Comparison of ENCODE assay signal across 17 mouse cellular contexts in genomic region chr19:53554981-53555616, GRCm38 (mm10). TPM values are rescaled to one million over a fixed set of nuclear protein-coding genes. Genes with fewer than 3 reads are reported as not detected.
DNase-seq lines count a peak whose midpoint lies in the region; ATAC-seq and TF ChIP-seq lines count a peak whose summit lies in the region.
"Had no signal": no experiment of that assay in that cellular context is flagged by ENCODE, and none has a peak within 500 bp of the region (broad histone marks: within the 10 kb centered on the region; RNA-seq: fewer than 3 reads in every experiment).

No protein-coding gene starts in this region.

- no peak overlapping the region for H3K27ac ChIP-seq in kidney, postnatal 0 days
- no peak overlapping the region for H3K27ac ChIP-seq in hindbrain, embryonic 13.5 days
- H3K27ac ChIP-seq in thymus, adult 2 months (ENCODE audit: control insufficient read depth, insufficient read depth, low read length): no peak overlapping the region
- H3K27ac ChIP-seq: embryonic facial prominence, embryonic 12.5 days; forebrain, embryonic 13.5 days; neural tube, embryonic 13.5 days had no signal

- H3K27me3 ChIP-seq in kidney, postnatal 0 days (ENCODE audit: insufficient read depth, low read length): no peaks in the 10 kb centered on the region
- no peaks in the 10 kb centered on the region for H3K27me3 ChIP-seq in E14TG2a.4 (ENCODE audit: insufficient read depth, low read length)
- H3K27me3 ChIP-seq in hindbrain, embryonic 13.5 days: 0 out of 2 replicates have a peak, but pooled peaks cover 5% of the 10 kb centered on the region
- H3K27me3 ChIP-seq in thymus, adult 2 months (ENCODE audit: control insufficient read depth, insufficient read depth, low read length): no peaks in the 10 kb centered on the region
- H3K27me3 ChIP-seq: embryonic facial prominence, embryonic 12.5 days; forebrain, embryonic 13.5 days; neural tube, embryonic 13.5 days had no signal

- no peak for TF ChIP-seq POLR2A in thymus, adult 2 months (IDR thresholded peaks at IDR 0.05; ENCODE audit: control insufficient read depth, extremely low read depth, insufficient read depth, low read length, poor library complexity)

- WGBS in kidney, postnatal 0 days: 51% methylated on average over 5 of the region's 5 CpGs
- 79% methylated on average over 5 of the region's 5 CpGs for WGBS in hindbrain, embryonic 13.5 days
- WGBS in thymus, adult 2 months: 64% methylated on average over 5 of the region's 5 CpGs

- no peak overlapping the region for H3K4me3 ChIP-seq in kidney, postnatal 0 days (replicated peaks; ENCODE audit: low read depth, low read length)
- H3K4me3 ChIP-seq in E14TG2a.4 (replicated peaks; ENCODE audit: low read length): peak overlapping the region; percentile 5; the same call in 1 of the 2 replicates
- H3K4me3 ChIP-seq in hindbrain, embryonic 13.5 days: no peak overlapping the region
- H3K4me3 ChIP-seq in thymus, adult 2 months (ENCODE audit: control insufficient read depth, insufficient read depth, low read length): no peak overlapping the region
- H3K4me3 ChIP-seq: embryonic facial prominence, embryonic 12.5 days; forebrain, embryonic 13.5 days; neural tube, embryonic 13.5 days had no signal

- TF ChIP-seq CTCF in kidney, postnatal 0 days (IDR thresholded peaks at IDR 0.05; ENCODE audit: low read depth): no peak
- no peak for TF ChIP-seq CTCF in E14TG2a.4 (conservative IDR thresholded peaks at IDR 0.05; ENCODE audit: low read length)
- TF ChIP-seq CTCF in thymus, adult 2 months (IDR thresholded peaks at IDR 0.05; ENCODE audit: borderline replicate concordance, control insufficient read depth, extremely low read depth, insufficient read depth, low read length, poor library complexity): no peak

- no peak overlapping the region for H3K4me2 ChIP-seq in kidney, postnatal 0 days (ENCODE audit: low read length)
- no peak overlapping the region for H3K4me2 ChIP-seq in hindbrain, embryonic 13.5 days
- H3K4me2 ChIP-seq: embryonic facial prominence, embryonic 12.5 days; forebrain, embryonic 13.5 days; neural tube, embryonic 13.5 days had no signal

- no peak for ATAC-seq in kidney, postnatal 0 days (replicated peaks; ENCODE audit: low FRiP score, low read depth)
- ATAC-seq in granulocyte monocyte progenitor cell, adult 5-6 weeks (replicated peaks; ENCODE audit: poor library complexity, severe bottlenecking): peak; percentile 51
- ATAC-seq in megakaryocyte progenitor cell, adult 5-6 weeks (replicated peaks; ENCODE audit: poor library complexity): 0 out of 2 replicates have a peak, but pooled peaks have one; percentile 10
- ATAC-seq in hindbrain, embryonic 13.5 days (ENCODE audit: low FRiP score): no peak
- ATAC-seq: forebrain, embryonic 13.5 days had no signal

- no peaks in the 10 kb centered on the region for H3K9me3 ChIP-seq in kidney, postnatal 0 days (replicated peaks; ENCODE audit: low read length)
- H3K9me3 ChIP-seq in E14TG2a.4 (ENCODE audit: low read length): peaks cover 6% of the 10 kb centered on the region
- no peaks in the 10 kb centered on the region for H3K9me3 ChIP-seq in hindbrain, embryonic 13.5 days
- H3K9me3 ChIP-seq: embryonic facial prominence, embryonic 12.5 days; forebrain, embryonic 13.5 days; neural tube, embryonic 13.5 days had no signal

- no peak overlapping the region for H3K9ac ChIP-seq in kidney, postnatal 0 days (ENCODE audit: low read depth, low read length)
- no peak overlapping the region for H3K9ac ChIP-seq in hindbrain, embryonic 13.5 days
- H3K9ac ChIP-seq: embryonic facial prominence, embryonic 12.5 days; forebrain, embryonic 13.5 days; neural tube, embryonic 13.5 days had no signal

- H3K4me1 ChIP-seq in kidney, postnatal 0 days (replicated peaks; ENCODE audit: insufficient read depth, low read length): peaks cover 13% of the 10 kb centered on the region; the same call in 1 of the 2 replicates
- peaks cover 83% of the 10 kb centered on the region for H3K4me1 ChIP-seq in E14TG2a.4 (replicated peaks; ENCODE audit: low read depth, low read length)
- H3K4me1 ChIP-seq in hindbrain, embryonic 13.5 days (replicated peaks): peaks cover 10% of the 10 kb centered on the region
- H3K4me1 ChIP-seq in thymus, adult 2 months (replicated peaks; ENCODE audit: control insufficient read depth, insufficient read depth, low read length): peaks cover 21% of the 10 kb centered on the region

- H3K36me3 ChIP-seq in kidney, postnatal 0 days (ENCODE audit: insufficient read depth, low read length): no peaks in the 10 kb centered on the region
- H3K36me3 ChIP-seq in E14TG2a.4 (ENCODE audit: insufficient read depth, low read length): no peaks in the 10 kb centered on the region
- H3K36me3 ChIP-seq in hindbrain, embryonic 13.5 days: no peaks in the 10 kb centered on the region
- H3K36me3 ChIP-seq in thymus, adult 2 months (ENCODE audit: control insufficient read depth, insufficient read depth, low read length): no peaks in the 10 kb centered on the region
- H3K36me3 ChIP-seq: embryonic facial prominence, embryonic 12.5 days; neural tube, embryonic 13.5 days had no signal

- DNase-seq in kidney, postnatal 0 days (ENCODE audit: low spot score): peak; percentile 61
- no peak for DNase-seq in kidney, adult 8-10 months
- DNase-seq in thymus, adult 2 months: no peak
- no peak for DNase-seq in right cerebral cortex, postnatal 10 days (ENCODE audit: low spot score in 2 of 2)
- DNase-seq: adrenal gland, adult 8-10 months; cerebellum, postnatal 14 days; heart, postnatal 14 days; lung, postnatal 4 days; midbrain, embryonic 14.5 days; spleen, adult 18-20 months had no signal

RNA-seq across cellular contexts. Expression of gene Dusp5, which starts 26.2 kb away (rescaled TPM):
- polyA plus RNA-seq in kidney, postnatal 0 days (2015; fragmentation: Nextera tagmentation; extraction: Ambion mirVana): 8.1 and 8.7 TPM in 2 replicates
- total RNA-seq in granulocyte monocyte progenitor cell, adult 5-6 weeks (2014; fragmentation: Nextera tagmentation): 1.5 and 4.0 TPM in 2 replicates
- 4.2 TPM in 2 replicates for total RNA-seq in granulocyte monocyte progenitor cell, adult 5-6 weeks (2017)
- 6.8 and 7.1 TPM in 2 replicates for total RNA-seq in megakaryocyte progenitor cell, adult 5-6 weeks (2015)
- total RNA-seq in megakaryocyte progenitor cell, adult 5-6 weeks (2017): 3.4 and 6.0 TPM in 2 replicates
- 1.6 and 2.3 TPM in 2 replicates for polyA plus RNA-seq in hindbrain, embryonic 13.5 days (2015; fragmentation: Nextera tagmentation; extraction: Ambion mirVana)
- polyA plus RNA-seq in thymus, adult 2 months (2012; rRNA removed): 46.7 and 57.6 TPM in 2 replicates

RNA-seq across cellular contexts. Expression of gene Nutf2-ps1, which starts 33.8 kb away (rescaled TPM):
- polyA plus RNA-seq in kidney, postnatal 0 days (2015; fragmentation: Nextera tagmentation; extraction: Ambion mirVana): 287 TPM in 2 replicates
- 56.0 and 61.3 TPM in 2 replicates for total RNA-seq in granulocyte monocyte progenitor cell, adult 5-6 weeks (2014; fragmentation: Nextera tagmentation)
- 142 and 145 TPM in 2 replicates for total RNA-seq in granulocyte monocyte progenitor cell, adult 5-6 weeks (2017)
- 60.9 and 62.8 TPM in 2 replicates for total RNA-seq in megakaryocyte progenitor cell, adult 5-6 weeks (2015)
- 141 and 174 TPM in 2 replicates for total RNA-seq in megakaryocyte progenitor cell, adult 5-6 weeks (2017)
- polyA plus RNA-seq in hindbrain, embryonic 13.5 days (2015; fragmentation: Nextera tagmentation; extraction: Ambion mirVana): 283 and 310 TPM in 2 replicates
- 171 and 197 TPM in 2 replicates for polyA plus RNA-seq in thymus, adult 2 months (2012; rRNA removed)

RNA-seq across cellular contexts. Expression of gene Smc3, which starts 45.1 kb away (rescaled TPM):
- 49.8 and 53.8 TPM in 2 replicates for polyA plus RNA-seq in kidney, postnatal 0 days (2015; fragmentation: Nextera tagmentation; extraction: Ambion mirVana)
- 82.0 and 87.6 TPM in 2 replicates for total RNA-seq in granulocyte monocyte progenitor cell, adult 5-6 weeks (2014; fragmentation: Nextera tagmentation)
- 135 and 145 TPM in 2 replicates for total RNA-seq in granulocyte monocyte progenitor cell, adult 5-6 weeks (2017)
- 131 and 140 TPM in 2 replicates for total RNA-seq in megakaryocyte progenitor cell, adult 5-6 weeks (2015)
- total RNA-seq in megakaryocyte progenitor cell, adult 5-6 weeks (2017): 109 and 155 TPM in 2 replicates
- 68.0 and 69.6 TPM in 2 replicates for polyA plus RNA-seq in hindbrain, embryonic 13.5 days (2015; fragmentation: Nextera tagmentation; extraction: Ambion mirVana)
- 8.7 and 9.0 TPM in 2 replicates for polyA plus RNA-seq in thymus, adult 2 months (2012; rRNA removed)

Comparison
In these comparisons a context has a peak if more than half of its experiments do, and no peak if none do; other contexts are left out.
1. ATAC-seq: peak in granulocyte monocyte progenitor cell, adult 5-6 weeks (single experiment) and megakaryocyte progenitor cell, adult 5-6 weeks (single experiment); none in kidney, postnatal 0 days (single experiment) and hindbrain, embryonic 13.5 days (single experiment).